Mouse (Mus musculus) midbrain, embryonic 11.5 days (tissue): ENCODE measurements around the gene Epha2. TPM values are rescaled to one million over a fixed set of nuclear protein-coding genes. Genes with fewer than 3 reads are reported as not detected.
A peak's percentile ranks its signal among the peaks of the same experiment; 100 is the strongest.

ENCODE experiments used
- ATAC-seq: fragments of 200-750 bp; cut with Nextera tagmentation; 2 replicates; pipeline ENCODE4 v1.8.0; 2017; ENCODE audit warnings: moderate TSS enrichment, moderate library complexity; ENCODE audit not compliant: low FRiP score
- DNase-seq: peaks from one replicate; pipeline ENCODE4 v3.0.0; 2015; ENCODE audit warnings: low spot score; ENCODE audit errors: missing footprints
- H3K27ac ChIP-seq: fragments of 300-500 bp; sonication (generic); 2 replicates; pipeline ENCODE4 v1.5.1; 2014; ENCODE audit warnings: low read depth, low read length
- H3K27me3 ChIP-seq: fragments of 300-500 bp; sonication (generic); 2 replicates; pipeline ENCODE4 v1.6.1; 2014; ENCODE audit warnings: mild to moderate bottlenecking, low read length, moderate library complexity, mixed read lengths; ENCODE audit not compliant: control insufficient read depth, insufficient read depth
- H3K36me3 ChIP-seq: fragments of 300-500 bp; sonication (generic); 2 replicates; pipeline ENCODE4 v1.6.1; 2014; ENCODE audit warnings: mild to moderate bottlenecking, low read length, moderate library complexity, mixed read lengths; ENCODE audit not compliant: control insufficient read depth, insufficient read depth
- H3K4me1 ChIP-seq: fragments of 300-500 bp; sonication (generic); 2 replicates; pipeline ENCODE4 v1.6.1; 2014; ENCODE audit warnings: low read length; ENCODE audit not compliant: control insufficient read depth, insufficient read depth
- H3K4me2 ChIP-seq: fragments of 300-500 bp; sonication (generic); 2 replicates; pipeline ENCODE4 v1.6.1; 2014; ENCODE audit warnings: mild to moderate bottlenecking, moderate library complexity
- H3K4me3 ChIP-seq: fragments of 300-500 bp; sonication (generic); 2 replicates; pipeline ENCODE4 v1.5.1; 2014; ENCODE audit warnings: low read depth, low read length
- H3K9ac ChIP-seq: fragments of 300-500 bp; sonication (generic); 2 replicates; pipeline ENCODE4 v1.6.1; 2014; ENCODE audit warnings: low read length
- H3K9me3 ChIP-seq: fragments of 300-500 bp; sonication (generic); 2 replicates; pipeline ENCODE4 v1.6.1; 2016; ENCODE audit warnings: low read length; ENCODE audit not compliant: control insufficient read depth
- WGBS: fragments of 180-500 bp; shearing (Covaris S2); extraction: QIAGEN DNeasy Blood & Tissue Kit; methylation state at CpG from one replicate; pipeline ENCODE4 v1.1.7; 2014; 5-methylcytosine and 5-hydroxymethylcytosine counted together
- polyA plus RNA-seq: library from polyadenylated mRNA; unstranded; fragments of >200 nt; fragmentation: Nextera tagmentation; extraction: Ambion mirVana; gene quantifications from 2 replicates; pipeline ENCODE4 v1.2.1, GENCODE M21; 2014

The Epha2 gene
- polyA plus RNA-seq, 1 experiment from 2014 or later: 2.2 TPM

DNA sequence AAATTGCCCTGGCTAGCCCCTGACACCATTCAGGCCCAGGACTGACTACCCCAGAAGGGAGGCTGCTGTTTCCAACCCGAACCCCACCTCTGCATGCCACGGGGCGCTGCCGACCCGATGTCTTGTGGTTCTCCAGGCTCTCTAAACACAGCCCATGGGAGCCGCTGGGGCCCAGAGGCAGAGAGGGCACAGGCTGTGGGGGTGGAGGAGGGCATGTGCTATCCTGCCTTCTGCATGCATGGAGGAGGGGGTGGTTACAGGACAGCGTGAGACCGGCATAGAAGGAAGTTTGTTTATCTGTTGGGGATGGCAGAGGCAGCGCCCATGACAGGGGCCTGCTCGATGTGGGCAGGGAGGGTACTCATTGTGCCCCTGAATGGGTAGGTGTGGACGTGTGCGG is 49.0 kb downstream of the Epha2 start:
- 88% methylated on average over 12 of the region's 12 CpGs for WGBS
- H3K4me2 ChIP-seq: no peak overlapping the region
- DNase-seq (no peak), ATAC-seq (no peak)
- no peaks in the 10 kb centered on the region for H3K4me1 ChIP-seq
- no peaks in the 10 kb centered on the region for H3K9me3 ChIP-seq
- H3K9ac ChIP-seq: no peak overlapping the region
- no peaks in the 10 kb centered on the region for H3K36me3 ChIP-seq
- H3K27ac ChIP-seq: no peak overlapping the region
- H3K27me3 ChIP-seq: no peaks in the 10 kb centered on the region
- no peak overlapping the region for H3K4me3 ChIP-seq

DNA sequence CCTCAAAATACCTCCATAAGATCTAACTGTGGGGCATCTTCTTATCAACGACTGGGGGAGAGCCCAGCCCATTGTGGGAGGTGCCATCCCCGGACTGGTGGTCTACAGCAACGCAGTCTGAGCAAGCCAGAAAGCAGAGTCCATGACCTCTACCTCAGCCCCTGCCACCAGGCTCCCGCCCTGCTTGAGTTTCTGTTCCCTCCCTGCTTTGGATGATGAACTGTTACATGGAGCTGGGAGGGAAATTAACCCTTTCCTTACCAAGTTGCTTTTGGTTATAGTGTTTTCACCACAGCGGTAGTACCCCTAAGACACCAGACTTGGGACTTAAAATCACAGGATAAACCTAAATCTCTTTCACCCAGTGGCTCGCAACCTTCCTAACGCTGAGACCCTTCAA is 50.9 kb downstream of the Epha2 start:
- no peak for ATAC-seq

DNA sequence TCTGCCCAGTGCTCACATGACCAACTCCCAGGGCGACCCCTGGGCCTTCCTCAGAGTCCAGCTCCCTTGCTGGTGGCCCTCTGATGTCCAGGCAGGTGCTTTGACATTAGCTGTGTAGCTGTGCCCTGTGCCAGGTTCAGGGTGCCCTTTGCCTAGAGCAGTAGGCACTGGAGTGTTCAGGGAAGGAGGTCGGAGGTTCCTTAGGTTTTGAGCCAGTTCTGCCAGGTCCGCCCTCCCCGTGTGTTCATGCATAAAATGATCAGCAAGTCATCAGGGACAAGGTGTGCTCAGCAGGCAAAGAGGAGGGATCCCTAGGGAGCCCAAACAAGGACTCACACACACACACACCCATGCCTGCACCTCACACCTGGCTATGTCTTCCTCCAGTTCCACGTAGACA is 51.9 kb downstream of the Epha2 start:
- 78% methylated on average over 5 of the region's 5 CpGs for WGBS
- H3K9ac ChIP-seq: no peak overlapping the region
- DNase-seq (no peak), ATAC-seq (no peak)
- no peaks in the 10 kb centered on the region for H3K9me3 ChIP-seq
- H3K27ac ChIP-seq: no peak overlapping the region
- H3K27me3 ChIP-seq: no peaks in the 10 kb centered on the region
- no peaks in the 10 kb centered on the region for H3K4me1 ChIP-seq
- no peak overlapping the region for H3K4me2 ChIP-seq
- H3K4me3 ChIP-seq: no peak overlapping the region
- no peaks in the 10 kb centered on the region for H3K36me3 ChIP-seq

More for the DNA sequence above, 50.9 kb downstream of the Epha2 start:
- no peaks in the 10 kb centered on the region for H3K27me3 ChIP-seq
- H3K9ac ChIP-seq: no peak overlapping the region
- H3K4me2 ChIP-seq: no peak overlapping the region
- H3K4me1 ChIP-seq: no peaks in the 10 kb centered on the region
- H3K27ac ChIP-seq: no peak overlapping the region
- no peaks in the 10 kb centered on the region for H3K36me3 ChIP-seq
- no peak overlapping the region for H3K4me3 ChIP-seq
- no peaks in the 10 kb centered on the region for H3K9me3 ChIP-seq
- DNase-seq: no peak
- 65% methylated on average over 7 of the region's 7 CpGs for WGBS

DNA sequence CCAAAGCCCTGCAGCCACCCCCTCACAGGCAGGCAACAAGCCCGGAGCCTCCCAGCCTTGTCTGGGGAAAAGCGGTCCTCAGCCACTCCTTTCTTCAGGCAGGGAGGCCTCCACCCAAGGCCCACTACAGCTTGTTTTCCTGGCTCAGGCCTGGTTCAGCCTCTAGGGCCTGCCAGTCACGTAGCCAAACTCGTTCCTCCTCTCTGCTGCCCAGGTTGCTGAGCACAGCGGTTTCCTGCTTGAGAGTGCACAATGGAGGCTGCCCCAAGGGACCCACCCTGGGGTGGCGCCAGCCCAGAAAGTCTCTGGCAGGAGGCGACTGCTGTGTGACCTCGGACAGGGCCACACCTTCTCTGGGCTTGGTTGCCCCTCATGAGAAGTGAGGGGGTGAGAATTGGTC is 52.8 kb downstream of the Epha2 start:
- Histone ChIP-seq H3K4me1 (no peaks in the 10 kb centered on the region), H3K9me3 (no peaks in the 10 kb centered on the region), H3K4me2 (no peak overlapping the region), H3K27ac (no peak overlapping the region), H3K36me3 (no peaks in the 10 kb centered on the region), H3K9ac (no peak overlapping the region), H3K4me3 (no peak overlapping the region), H3K27me3 (no peaks in the 10 kb centered on the region)
- WGBS: 66% methylated on average over 8 of the region's 8 CpGs
- DNase-seq (no peak), ATAC-seq (no peak)

DNA sequence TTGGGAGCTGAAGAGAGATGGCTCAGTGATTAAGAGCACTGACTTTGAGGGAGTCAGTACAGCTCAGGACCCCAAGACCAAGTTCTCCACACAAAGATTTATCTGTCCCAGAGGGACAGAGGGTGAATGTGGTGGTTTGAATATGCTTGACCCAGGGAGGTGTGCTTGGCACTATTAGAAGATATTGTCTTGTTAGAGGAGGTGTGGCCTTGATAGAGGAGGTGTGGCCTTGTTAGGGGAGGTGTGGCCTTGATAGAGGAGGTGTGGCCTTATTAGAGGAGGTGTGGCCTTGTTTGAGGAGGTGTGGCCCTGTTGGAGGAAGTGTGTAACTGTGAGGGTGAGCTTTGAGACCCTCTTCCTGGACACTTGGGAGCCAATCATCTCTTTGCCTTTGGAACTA is 56.8 kb downstream of the Epha2 start:
- Histone ChIP-seq H3K27me3 (no peaks in the 10 kb centered on the region), H3K4me3 (no peak overlapping the region), H3K4me2 (no peak overlapping the region), H3K36me3 (no peaks in the 10 kb centered on the region), H3K9ac (no peak overlapping the region), H3K4me1 (peaks cover under 1% of the 10 kb centered on the region; the same call in 1 of the 2 replicates), H3K27ac (no peak overlapping the region), H3K9me3 (no peaks in the 10 kb centered on the region)
- DNase-seq: no peak
- no peak for ATAC-seq

DNA sequence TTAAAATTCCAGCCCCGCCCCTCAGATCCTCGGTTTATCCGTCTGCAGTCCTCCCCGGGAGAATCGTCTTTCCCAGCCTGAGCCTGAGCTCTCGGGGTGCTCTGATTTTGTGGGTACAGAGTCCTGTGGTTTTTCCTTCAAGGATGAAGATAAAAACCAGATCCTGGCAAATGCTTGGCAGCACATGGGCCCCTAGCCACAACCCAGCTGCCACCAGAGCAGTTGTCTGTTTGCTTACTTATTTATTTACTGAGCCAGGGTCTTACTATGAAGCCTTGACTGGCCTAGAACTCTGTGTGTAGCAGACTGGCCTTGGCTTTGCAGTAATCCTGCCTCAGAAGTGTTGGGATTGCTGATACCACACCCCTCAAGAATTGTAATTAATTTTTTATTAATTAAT is 58.2 kb downstream of the Epha2 start:
- Histone ChIP-seq H3K4me1 (peaks cover 3% of the 10 kb centered on the region; the same call in 1 of the 2 replicates), H3K27ac (no peak overlapping the region), H3K4me2 (no peak overlapping the region), H3K4me3 (no peak overlapping the region), H3K9me3 (no peaks in the 10 kb centered on the region), H3K36me3 (no peaks in the 10 kb centered on the region), H3K9ac (no peak overlapping the region), H3K27me3 (peaks cover 3% of the 10 kb centered on the region; the same call in 1 of the 2 replicates)
- WGBS: 87% methylated on average over 6 of the region's 6 CpGs
- DNase-seq: no peak
- no peak for ATAC-seq

DNA sequence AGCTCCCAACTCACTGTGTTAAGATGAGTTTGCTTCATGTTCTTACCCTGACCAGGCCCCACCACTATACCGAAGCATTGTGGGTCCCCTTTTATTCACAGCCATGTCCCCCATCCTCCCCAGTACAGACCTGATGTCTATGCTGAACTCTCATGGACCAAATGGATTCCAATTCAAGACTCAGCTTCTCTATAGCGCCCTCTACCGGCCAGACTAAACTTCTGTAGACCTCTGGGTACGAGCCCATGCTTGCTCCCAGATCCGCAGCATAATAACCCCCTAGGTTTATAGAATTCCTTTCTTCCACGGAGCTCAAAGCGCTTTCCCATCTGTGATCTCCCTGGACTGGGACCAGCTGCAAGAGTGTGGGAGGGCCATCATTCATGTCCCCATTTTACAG is 59.8 kb downstream of the Epha2 start:
- Histone ChIP-seq H3K27ac (no peak overlapping the region), H3K9ac (no peak overlapping the region), H3K4me2 (no peak overlapping the region), H3K27me3 (peaks cover 6% of the 10 kb centered on the region; the same call in 1 of the 2 replicates), H3K4me3 (no peak overlapping the region), H3K9me3 (no peaks in the 10 kb centered on the region), H3K4me1 (peaks cover 3% of the 10 kb centered on the region; the same call in 1 of the 2 replicates), H3K36me3 (no peaks in the 10 kb centered on the region)
- ATAC-seq: no peak
- 29% methylated on average over 7 of the region's 7 CpGs for WGBS
- DNase-seq: no peak

DNA sequence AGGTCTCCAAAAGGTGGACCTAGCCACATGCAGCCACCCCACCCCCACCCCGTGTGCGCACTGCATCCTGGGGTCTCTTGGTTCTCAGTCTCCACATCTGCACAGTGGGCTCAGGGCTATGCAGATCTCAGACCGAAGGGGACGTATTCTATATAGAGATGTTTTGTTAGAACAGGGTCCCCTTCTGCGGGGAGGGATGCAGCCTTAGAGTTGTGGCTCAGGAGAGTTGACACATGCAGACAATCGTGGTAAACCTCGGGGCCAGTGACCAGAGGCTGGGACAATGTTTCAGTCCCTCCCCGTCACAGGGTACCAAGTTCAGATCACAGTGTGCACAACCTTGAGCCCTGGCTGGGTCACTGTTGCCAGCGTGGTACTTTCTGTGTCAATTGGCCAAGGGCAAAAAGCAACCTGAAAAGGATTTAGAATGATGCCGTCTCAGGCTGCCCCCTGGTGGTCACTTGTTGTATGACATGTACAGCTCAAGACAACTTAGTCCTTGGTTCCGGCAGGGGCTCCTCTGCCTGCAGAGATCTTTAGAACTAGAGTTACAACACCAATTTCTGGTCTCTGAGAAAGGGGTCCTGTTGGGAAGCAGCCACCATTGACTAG is 62.0 kb downstream of the Epha2 start:
- peaks cover 5% of the 10 kb centered on the region; the same call in 1 of the 2 replicates for H3K4me1 ChIP-seq
- no peak overlapping the region for H3K4me3 ChIP-seq
- peaks cover 19% of the 10 kb centered on the region; the same call in 1 of the 2 replicates for H3K27me3 ChIP-seq
- ATAC-seq (peak; percentile 50), DNase-seq (peak; percentile 99)
- H3K36me3 ChIP-seq: no peaks in the 10 kb centered on the region
- H3K27ac ChIP-seq: no peak overlapping the region
- H3K9me3 ChIP-seq: no peaks in the 10 kb centered on the region
- no peak overlapping the region for H3K9ac ChIP-seq
- no peak overlapping the region for H3K4me2 ChIP-seq
- 29% methylated on average over 11 of the region's 11 CpGs for WGBS

DNA sequence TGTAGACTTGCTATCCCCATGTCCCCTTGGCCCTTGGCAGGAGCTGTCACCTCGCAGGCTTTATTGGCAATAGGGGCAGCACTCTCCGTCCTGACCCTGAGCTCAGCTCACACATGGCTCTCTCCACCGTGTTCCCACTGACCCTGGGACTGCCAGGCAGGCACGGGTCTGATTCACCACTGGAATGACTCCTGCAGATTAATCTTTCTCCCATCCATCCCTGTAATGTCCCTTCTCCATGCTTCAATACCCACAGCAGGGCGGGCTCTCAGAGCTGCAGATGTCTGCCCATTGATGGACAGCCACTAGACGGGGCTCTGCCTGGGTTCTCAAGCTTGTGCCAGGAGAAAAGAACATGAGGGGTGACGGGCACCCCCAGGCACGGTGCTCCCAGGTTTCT is 64.1 kb downstream of the Epha2 start:
- H3K36me3 ChIP-seq: no peaks in the 10 kb centered on the region
- H3K27ac ChIP-seq: no peak overlapping the region
- DNase-seq (no peak), ATAC-seq (no peak)
- H3K4me1 ChIP-seq: peaks cover 9% of the 10 kb centered on the region; the same call in 1 of the 2 replicates
- H3K27me3 ChIP-seq: peaks cover 25% of the 10 kb centered on the region; the same call in 1 of the 2 replicates
- H3K4me3 ChIP-seq: no peak overlapping the region
- no peak overlapping the region for H3K4me2 ChIP-seq
- 56% methylated on average over 8 of the region's 8 CpGs for WGBS
- H3K9ac ChIP-seq: no peak overlapping the region
- no peaks in the 10 kb centered on the region for H3K9me3 ChIP-seq
